Mouse (Mus musculus) thymus, adult 2 months (tissue): Measurements from ENCODE around the gene Gm49380.

Source experiments
- CTCF ChIP-seq: fragments of 200-500 bp; IDR thresholded peaks from 2 replicates; pipeline ENCODE4 v1.5.1; 2012; ENCODE audit warnings: mild to moderate bottlenecking, control low read depth, low read length, moderate library complexity, borderline replicate concordance; ENCODE audit not compliant: control insufficient read depth, poor library complexity, insufficient read depth; ENCODE audit errors: extremely low read depth
- POLR2A ChIP-seq: fragments of 200-500 bp; IDR thresholded peaks from 2 replicates; pipeline ENCODE4 v1.6.1; 2012; ENCODE audit warnings: mild to moderate bottlenecking, low read length, control low read depth, moderate library complexity; ENCODE audit not compliant: control insufficient read depth, poor library complexity, insufficient read depth; ENCODE audit errors: extremely low read depth

DNA sequence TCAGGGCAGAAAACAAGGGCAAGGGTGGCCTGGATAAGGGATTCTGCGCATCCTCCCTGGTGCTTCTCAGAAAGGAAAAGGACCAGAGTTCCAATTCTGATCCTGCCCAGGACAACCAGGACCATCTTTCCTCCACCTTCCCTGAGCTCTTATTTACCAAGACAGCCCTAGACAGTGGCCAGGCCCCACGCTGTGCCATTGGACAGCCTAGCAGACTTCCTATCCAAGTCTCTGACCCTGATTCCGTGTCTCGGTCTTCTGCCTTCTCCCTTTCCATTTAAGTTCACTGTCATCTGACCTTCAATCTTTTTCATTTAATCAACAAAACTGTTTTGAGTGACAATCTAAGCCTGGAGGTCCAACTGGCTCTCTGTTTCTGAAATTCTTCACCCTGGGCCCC lies 6.7 kb downstream of the Gm49380 start:
- TF ChIP-seq POLR2A (no peak), CTCF (no peak)
